Mouse (Mus musculus): ENCODE data around the gene Shisa2. TPM values are rescaled to one million over a fixed set of nuclear protein-coding genes. Genes with fewer than 3 reads are reported as not detected.
A peak's percentile ranks its signal among the peaks of the same experiment; 100 is the strongest.

Shisa2 gene
- polyA plus RNA-seq, 2 experiments: 0.17 to 0.36 TPM

DNA sequence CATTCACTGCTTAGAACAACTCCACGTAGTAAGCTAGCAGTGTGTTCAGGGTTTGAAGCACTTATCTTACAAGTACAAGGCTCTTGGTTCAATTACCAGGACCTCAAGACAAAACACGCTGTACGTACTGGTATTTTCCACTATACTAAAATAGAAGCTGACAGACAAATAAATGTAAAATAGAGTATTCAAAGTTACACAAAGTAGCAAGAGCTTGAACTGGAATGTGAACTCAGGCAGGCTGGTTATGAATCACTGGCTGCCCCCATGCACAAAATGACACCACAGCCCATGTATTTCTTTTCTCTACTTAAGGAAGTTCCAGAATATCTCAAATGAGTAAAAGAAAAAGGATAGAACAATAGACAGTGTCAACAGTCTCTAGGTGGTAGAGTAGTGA, 30.1 kb upstream of the Shisa2 start:
- DNase-seq (ENCODE audit: low read depth in 3 of 3, low spot score in 3 of 3) (no peak), ATAC-seq (ENCODE audit: insufficient read depth) (no peak)
- no peaks in the 10 kb centered on the region for H3K27me3 ChIP-seq (ENCODE audit: control insufficient read depth, insufficient read depth, low read length)
- peaks cover 6% of the 10 kb centered on the region for H3K36me3 ChIP-seq (replicated peaks; ENCODE audit: control insufficient read depth, insufficient read depth, low read depth)
- H3K9ac ChIP-seq (replicated peaks): no peak overlapping the region
- no peaks in the 10 kb centered on the region for H3K9me3 ChIP-seq (ENCODE audit: control insufficient read depth, low read length)
- peaks cover 3 to 10% of the 10 kb centered on the region in 2 experiments for H3K4me1 ChIP-seq (replicated peaks; ENCODE audit: control insufficient read depth in 2 of 2, insufficient read depth in 2 of 2, low read length in 1 of 2)
- H3K27ac ChIP-seq: no peak overlapping the region
- H3K4me2 ChIP-seq (ENCODE audit: low read depth): no peak overlapping the region
- TF ChIP-seq CTCF (IDR thresholded peaks at IDR 0.05; ENCODE audit: low read depth): no peak
- TF ChIP-seq EP300 (IDR thresholded peaks at IDR 0.05; ENCODE audit: low read depth): no peak
- 79% methylated on average over 3 of the region's 3 CpGs for WGBS (ENCODE audit: insufficient replicate concordance)
- H3K4me3 ChIP-seq (ENCODE audit: insufficient read depth in 1 of 2, low read depth in 2 of 2, low read length in 2 of 2): no peak overlapping the region

DNA sequence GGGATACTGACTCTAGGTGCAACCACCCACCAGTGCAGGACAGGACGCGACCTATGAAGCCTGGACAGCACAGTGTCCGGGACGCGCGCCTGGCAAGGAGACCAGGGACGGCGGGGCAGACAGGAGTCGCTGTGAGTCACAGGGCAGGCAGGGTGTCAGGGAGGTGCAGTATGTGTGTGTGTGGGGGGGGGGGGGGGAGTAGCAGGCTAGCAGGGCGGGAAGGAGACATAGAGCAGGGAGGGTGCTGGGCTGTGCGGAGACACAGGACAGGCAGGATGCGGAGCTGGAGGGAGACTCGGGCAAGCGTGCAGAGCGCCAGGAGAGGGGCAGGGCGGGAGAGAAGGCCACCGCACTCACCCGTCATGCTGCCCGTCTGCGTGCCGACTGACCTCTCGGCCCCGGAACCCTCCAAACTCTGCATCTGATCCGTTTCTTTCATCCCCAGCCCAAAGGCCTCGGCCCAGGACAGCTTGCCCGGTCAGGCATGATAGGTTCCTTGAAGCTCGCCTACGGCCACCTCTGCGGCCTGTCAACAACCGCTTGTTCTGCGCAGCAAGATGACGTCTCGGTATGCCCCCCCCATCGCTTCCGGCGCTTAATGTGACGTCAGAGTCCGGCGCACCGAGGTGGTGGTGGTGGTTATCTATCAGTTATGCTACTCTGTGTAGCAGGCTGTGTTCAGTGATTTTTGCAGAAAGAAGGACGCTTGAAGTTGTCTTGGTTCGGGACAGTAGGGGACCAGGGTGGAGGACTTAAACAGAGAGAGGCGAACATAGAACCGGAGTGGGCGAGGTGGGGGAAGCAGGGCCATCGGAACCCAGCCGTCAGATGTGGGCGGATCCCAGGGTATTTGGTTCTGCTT, 27.5 kb upstream of the Shisa2 start, which contains the start of gene Cdadc1:
Gene Cdadc1 (minus strand): TSS at position 562 of the 862 bp plus-strand sequence.
- under 1% methylated on average over 46 of the region's 48 CpGs for WGBS (ENCODE audit: insufficient replicate concordance)
- Histone ChIP-seq H3K4me3 (ENCODE audit: insufficient read depth in 1 of 2, low read depth in 2 of 2, low read length in 2 of 2) (peak within 1 kb of the TSS; percentile 78 to 90), H3K4me2 (ENCODE audit: low read depth) (peak within 1 kb of the TSS; percentile 78), H3K36me3 (replicated peaks; ENCODE audit: control insufficient read depth, insufficient read depth, low read depth) (no peaks in the 10 kb centered on the region; the same call in 1 of the 2 replicates), H3K9ac (replicated peaks) (peak within 1 kb of the TSS; percentile 78), H3K9me3 (ENCODE audit: control insufficient read depth, low read length) (no peaks in the 10 kb centered on the region), H3K27me3 (ENCODE audit: control insufficient read depth, insufficient read depth, low read length) (no peaks in the 10 kb centered on the region), H3K27ac (peak within 1 kb of the TSS; percentile 32), H3K4me1 (replicated peaks; ENCODE audit: control insufficient read depth in 2 of 2, insufficient read depth in 2 of 2, low read length in 1 of 2) (peaks cover 3 to 10% of the 10 kb centered on the region in 2 experiments)
- DNase-seq (ENCODE audit: low read depth in 3 of 3, low spot score in 3 of 3): peak; percentile 83 to 86 (median 84)
- ATAC-seq (ENCODE audit: insufficient read depth): peak; percentile 94
- TF ChIP-seq EP300 (IDR thresholded peaks at IDR 0.05; ENCODE audit: low read depth): no peak
- TF ChIP-seq CTCF (IDR thresholded peaks at IDR 0.05; ENCODE audit: low read depth): peak; percentile 72

DNA sequence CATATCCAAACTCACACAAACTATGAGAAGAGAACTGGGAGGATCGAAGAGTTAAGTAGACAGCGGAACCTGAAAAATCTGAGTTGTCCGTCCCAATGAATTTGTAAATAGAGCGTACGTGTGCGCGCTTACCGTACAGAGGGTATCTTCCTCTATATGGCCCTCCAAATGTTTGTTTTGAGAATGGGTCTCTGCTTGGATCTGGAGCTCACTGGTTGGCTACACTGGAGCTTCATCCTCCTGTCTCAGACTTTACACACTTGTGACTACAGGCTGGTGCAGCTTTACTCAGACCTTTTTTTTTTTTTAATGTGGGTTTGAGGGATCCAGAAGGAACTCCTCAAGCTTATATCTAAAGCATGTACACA, 26.9 kb upstream of the Shisa2 start:
- Histone ChIP-seq H3K4me1 (replicated peaks; ENCODE audit: control insufficient read depth in 2 of 2, insufficient read depth in 2 of 2, low read length in 1 of 2) (peaks cover 3 to 10% of the 10 kb centered on the region in 2 experiments), H3K27ac (no peak overlapping the region), H3K4me2 (ENCODE audit: low read depth) (peak overlapping the region; percentile 78), H3K9ac (replicated peaks) (peak overlapping the region; percentile 78), H3K9me3 (ENCODE audit: control insufficient read depth, low read length) (no peaks in the 10 kb centered on the region), H3K27me3 (ENCODE audit: control insufficient read depth, insufficient read depth, low read length) (no peaks in the 10 kb centered on the region; the same call in 1 of the 2 replicates), H3K36me3 (replicated peaks; ENCODE audit: control insufficient read depth, insufficient read depth, low read depth) (no peaks in the 10 kb centered on the region; the same call in 1 of the 2 replicates), H3K4me3 (ENCODE audit: insufficient read depth in 1 of 2, low read depth in 2 of 2, low read length in 2 of 2) (peak overlapping the region; percentile 78 to 90)
- ATAC-seq (ENCODE audit: insufficient read depth) (peak; percentile 12), DNase-seq (ENCODE audit: low read depth in 3 of 3, low spot score in 3 of 3) (no peak)
- TF ChIP-seq CTCF (IDR thresholded peaks at IDR 0.05; ENCODE audit: low read depth): no peak
- TF ChIP-seq EP300 (IDR thresholded peaks at IDR 0.05; ENCODE audit: low read depth): no peak
- WGBS (ENCODE audit: insufficient replicate concordance): under 1% methylated on average over 8 of the region's 8 CpGs

DNA sequence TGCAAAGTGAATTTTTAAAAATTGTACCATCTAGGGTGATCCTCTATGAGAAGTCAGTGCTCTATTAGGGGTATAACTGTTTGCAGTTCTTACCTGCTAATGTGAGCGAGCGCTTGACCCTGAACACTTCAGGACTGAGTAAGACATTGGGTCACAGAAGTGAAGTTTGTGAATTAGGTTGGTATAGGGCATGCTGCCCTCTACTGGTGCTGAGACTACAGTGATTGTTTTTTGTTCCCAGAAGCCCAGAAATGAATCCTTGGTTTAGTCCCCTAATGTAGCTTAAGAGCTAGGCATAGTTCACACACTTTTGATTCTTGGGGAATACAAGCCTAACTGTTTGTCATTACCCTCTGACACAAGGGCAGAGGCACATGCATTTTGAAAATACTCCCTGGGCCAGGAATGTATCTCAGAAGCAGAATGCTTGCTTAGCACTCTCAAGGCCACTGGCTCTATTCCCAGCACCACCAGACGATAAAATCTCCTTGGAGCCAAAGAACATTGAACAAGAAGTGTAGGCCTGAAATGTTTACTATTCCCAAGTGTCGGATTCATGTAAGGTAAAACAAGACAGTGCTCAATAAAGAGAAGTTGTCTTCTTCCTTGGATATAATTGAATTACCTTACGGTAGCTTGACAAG, 21.0 kb upstream of the Shisa2 start:
- H3K4me3 ChIP-seq (ENCODE audit: insufficient read depth in 1 of 2, low read depth in 2 of 2, low read length in 2 of 2): no peak overlapping the region
- H3K4me2 ChIP-seq (ENCODE audit: low read depth): no peak overlapping the region
- DNase-seq (ENCODE audit: low read depth in 3 of 3, low spot score in 3 of 3): no peak
- TF ChIP-seq CTCF (IDR thresholded peaks at IDR 0.05; ENCODE audit: low read depth) (peak; percentile 44; the same call in 1 of the 2 replicates), EP300 (IDR thresholded peaks at IDR 0.05; ENCODE audit: low read depth) (no peak)
- H3K36me3 ChIP-seq (replicated peaks; ENCODE audit: control insufficient read depth, insufficient read depth, low read depth): no peaks in the 10 kb centered on the region
- H3K9ac ChIP-seq (replicated peaks): no peak overlapping the region
- H3K4me1 ChIP-seq (replicated peaks; ENCODE audit: control insufficient read depth in 2 of 2, insufficient read depth in 2 of 2, low read length in 1 of 2): no peaks in the 10 kb centered on the region
- no peak overlapping the region for H3K27ac ChIP-seq
- no peaks in the 10 kb centered on the region for H3K9me3 ChIP-seq (ENCODE audit: control insufficient read depth, low read length)
- ATAC-seq (ENCODE audit: insufficient read depth): no peak
- no peaks in the 10 kb centered on the region; the same call in 1 of the 2 replicates for H3K27me3 ChIP-seq (ENCODE audit: control insufficient read depth, insufficient read depth, low read length)
- 52% methylated on average over 5 of the region's 5 CpGs for WGBS (ENCODE audit: insufficient replicate concordance)

Data from liver, embryonic 14.5 days (tissue).